In the genomic region with DNA sequence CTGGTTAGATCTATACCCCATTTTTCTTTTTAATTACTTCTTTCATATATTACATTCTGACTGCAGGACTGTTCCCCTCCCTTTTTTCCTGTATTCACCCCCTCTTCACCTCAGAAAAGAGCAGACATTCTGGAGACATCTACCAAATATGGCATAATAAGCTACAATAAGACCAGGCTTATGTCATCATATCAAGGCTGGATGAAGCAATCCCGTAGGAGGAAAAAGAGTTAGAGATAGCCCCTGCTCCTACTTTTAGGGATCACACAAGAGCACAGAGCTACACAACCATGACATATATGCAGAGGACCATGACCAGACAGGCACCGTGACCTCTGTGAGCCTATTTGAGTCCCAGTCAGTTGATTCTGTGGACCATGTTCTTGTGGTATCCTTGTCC, we compare ENCODE assay signal across 22 mouse cellular contexts. TPM values are rescaled to one million over a fixed set of nuclear protein-coding genes. Genes with fewer than 3 reads are reported as not detected.
DNase-seq lines count a peak whose midpoint lies in the region; ATAC-seq lines count a peak whose summit lies in the region.
"Had no signal": no experiment of that assay in that cellular context is flagged by ENCODE, and none has a peak within 500 bp of the region (broad histone marks: within the 10 kb centered on the region; RNA-seq: fewer than 3 reads in every experiment).

No protein-coding gene starts in this region.

- no peak overlapping the region for H3K4me3 ChIP-seq in heart, embryonic 14.5 days (ENCODE audit: control insufficient read depth in 1 of 2, insufficient read depth in 1 of 2, low read depth in 1 of 2, low read length in 2 of 2)
- H3K4me3 ChIP-seq: embryonic facial prominence, embryonic 10.5 days; embryonic facial prominence, embryonic 12.5 days; forebrain, embryonic 13.5 days; forebrain, embryonic 15.5 days had no signal

- H3K27me3 ChIP-seq in heart, embryonic 14.5 days (ENCODE audit: control insufficient read depth, insufficient read depth, low read length) = no peaks in the 10 kb centered on the region
- H3K27me3 ChIP-seq: embryonic facial prominence, embryonic 12.5 days; forebrain, embryonic 13.5 days; forebrain, embryonic 15.5 days had no signal

- WGBS in heart, embryonic 14.5 days = 81% methylated on average over 2 of the region's 2 CpGs

- H3K27ac ChIP-seq in heart, embryonic 14.5 days (replicated peaks in 1 of 2; ENCODE audit: control insufficient read depth in 1 of 2, insufficient read depth in 1 of 2, low read depth in 2 of 2, low read length in 2 of 2) = no peak overlapping the region
- H3K27ac ChIP-seq: embryonic facial prominence, embryonic 10.5 days; embryonic facial prominence, embryonic 12.5 days; forebrain, embryonic 13.5 days; forebrain, embryonic 15.5 days had no signal

- no peak overlapping the region for H3K4me2 ChIP-seq in heart, embryonic 14.5 days (ENCODE audit: low read length)
- H3K4me2 ChIP-seq: embryonic facial prominence, embryonic 12.5 days; forebrain, embryonic 13.5 days; forebrain, embryonic 15.5 days had no signal

- DNase-seq in heart, postnatal 4 days = no peak
- DNase-seq in adrenal gland, postnatal 36 days = no peak
- DNase-seq in spleen, postnatal 36 days (ENCODE audit: low spot score in 2 of 2) = no peak
- DNase-seq: adrenal gland, adult 2 months; adrenal gland, postnatal 10 days; adrenal gland, postnatal 25 days; cerebellum, adult 11-12 months; cerebellum, adult 2 months; cerebellum, adult 9-10 months; cerebellum, postnatal 10 days; cerebellum, postnatal 25 days had no signal

- peaks cover 8% of the 10 kb centered on the region; the same call in 1 of the 2 replicates for H3K9me3 ChIP-seq in heart, embryonic 14.5 days (ENCODE audit: control insufficient read depth, low read length)

- H3K36me3 ChIP-seq in heart, embryonic 14.5 days (ENCODE audit: control insufficient read depth, insufficient read depth, low read length) = no peaks in the 10 kb centered on the region
- H3K36me3 ChIP-seq: embryonic facial prominence, embryonic 10.5 days; embryonic facial prominence, embryonic 12.5 days; forebrain, embryonic 15.5 days had no signal

- H3K4me1 ChIP-seq in heart, embryonic 14.5 days (ENCODE audit: control insufficient read depth in 2 of 2, insufficient read depth in 2 of 2, low read length in 2 of 2) = no peaks in the 10 kb centered on the region
- H3K4me1 ChIP-seq: embryonic facial prominence, embryonic 10.5 days; embryonic facial prominence, embryonic 12.5 days; forebrain, embryonic 13.5 days; forebrain, embryonic 15.5 days had no signal

- ATAC-seq in heart, embryonic 14.5 days (ENCODE audit: insufficient number of reproducible peaks, insufficient read depth, low FRiP score, low read depth) = 0 out of 2 replicates have a peak, but pooled peaks have one; percentile 10
- ATAC-seq in granulocyte monocyte progenitor cell, adult 5-6 weeks (replicated peaks; ENCODE audit: poor library complexity, severe bottlenecking) = peak; percentile 73
- 0 out of 2 replicates have a peak, but pooled peaks have one; percentile 22 for ATAC-seq in megakaryocyte, adult 5-6 weeks (ENCODE audit: poor library complexity, severe bottlenecking)
- 0 out of 2 replicates have a peak, but pooled peaks have one; percentile 13 for ATAC-seq in monocyte, adult 5-6 weeks (replicated peaks; ENCODE audit: insufficient number of reproducible peaks, low FRiP score, low TSS enrichment, poor library complexity, severe bottlenecking)
- ATAC-seq: forebrain, embryonic 13.5 days; forebrain, embryonic 15.5 days had no signal

- H3K9ac ChIP-seq in heart, embryonic 14.5 days (ENCODE audit: low read length) = no peak overlapping the region
- H3K9ac ChIP-seq: embryonic facial prominence, embryonic 12.5 days; forebrain, embryonic 13.5 days; forebrain, embryonic 15.5 days had no signal

RNA-seq across cellular contexts. Expression of a gene that starts 33.8 kb away (rescaled TPM):
- 0.77 and 0.84 TPM in 2 replicates for polyA plus RNA-seq in heart, embryonic 14.5 days (2014; fragmentation: Nextera tagmentation; extraction: Ambion mirVana)
- total RNA-seq in heart, postnatal 4 days (2021) = 1 to 10 TPM; 3.1 to 4.3 TPM
- total RNA-seq in granulocyte monocyte progenitor cell, adult 5-6 weeks (2014; fragmentation: Nextera tagmentation) = 10.6 and 15.7 TPM in 2 replicates
- total RNA-seq in granulocyte monocyte progenitor cell, adult 5-6 weeks (2017) = 36.4 and 44.4 TPM in 2 replicates
- 82.0 and 84.1 TPM in 2 replicates for total RNA-seq in megakaryocyte, adult 5-6 weeks (2015)
- 179 and 182 TPM in 2 replicates for total RNA-seq in megakaryocyte, adult 5-6 weeks (2017)
- total RNA-seq in monocyte, adult 5-6 weeks (2017) = 309 to 793 TPM (median 366 TPM) in 3 replicates
- 1 to 10 TPM; 5.0 to 8.7 TPM for total RNA-seq in adrenal gland, postnatal 36 days (2021)
- total RNA-seq: ES-E14, MEL had no signal
- polyA plus RNA-seq: C2C12 had no signal

Comparison
In these comparisons a context has a peak if more than half of its experiments do, and no peak if none do; other contexts are left out.
1. ATAC-seq: peak in every context shown above with its lines; median percentile 73 in granulocyte monocyte progenitor cell, adult 5-6 weeks; 22 in megakaryocyte, adult 5-6 weeks; 13 in monocyte, adult 5-6 weeks; 10 in heart, embryonic 14.5 days.